Mouse (Mus musculus): Measurements from ENCODE around the gene Cers6. TPM values are rescaled to one million over a fixed set of nuclear protein-coding genes. Genes with fewer than 3 reads are reported as not detected.

Gene Cers6
- polyA plus RNA-seq, 1 experiment from 2014 or later: 8.2 TPM

GRCm38 (mm10) chr2:69134186-69134585 lies 272.9 kb downstream of the Cers6 start:
- H3K27ac ChIP-seq (ENCODE audit: low read depth): no peak overlapping the region
- H3K4me2 ChIP-seq (ENCODE audit: low read depth, low read length): no peak overlapping the region
- H3K36me3 ChIP-seq (replicated peaks; ENCODE audit: insufficient read depth, low read length): no peaks in the 10 kb centered on the region
- DNase-seq: no peak
- no peaks in the 10 kb centered on the region for H3K9me3 ChIP-seq (ENCODE audit: low read length)
- no peak overlapping the region for H3K9ac ChIP-seq (replicated peaks)
- 57% methylated on average over 1 of the region's 1 CpGs for WGBS (ENCODE audit: insufficient replicate concordance)
- ATAC-seq: no peak
- TF ChIP-seq EP300 (IDR thresholded peaks at IDR 0.05; ENCODE audit: low read depth): no peak
- TF ChIP-seq CTCF (IDR thresholded peaks at IDR 0.05; ENCODE audit: low read depth): no peak
- peaks cover 13% of the 10 kb centered on the region for H3K4me1 ChIP-seq (ENCODE audit: insufficient read depth)
- H3K4me3 ChIP-seq (ENCODE audit: low read depth, low read length): no peak overlapping the region
- H3K27me3 ChIP-seq (ENCODE audit: insufficient read depth, low read length): no peaks in the 10 kb centered on the region

GRCm38 (mm10) chr2:69134937-69135336 lies 273.7 kb downstream of the Cers6 start:
- TF ChIP-seq EP300 (IDR thresholded peaks at IDR 0.05; ENCODE audit: low read depth): no peak
- TF ChIP-seq CTCF (IDR thresholded peaks at IDR 0.05; ENCODE audit: low read depth): no peak
- DNase-seq (no peak), ATAC-seq (no peak)
- H3K4me2 ChIP-seq (ENCODE audit: low read depth, low read length): peak overlapping the region; percentile 72
- no peaks in the 10 kb centered on the region for H3K9me3 ChIP-seq (ENCODE audit: low read length)
- no peaks in the 10 kb centered on the region for H3K36me3 ChIP-seq (replicated peaks; ENCODE audit: insufficient read depth, low read length)
- no peak overlapping the region; the same call in 1 of the 2 replicates for H3K9ac ChIP-seq (replicated peaks)
- H3K4me3 ChIP-seq (ENCODE audit: low read depth, low read length): no peak overlapping the region
- H3K27me3 ChIP-seq (ENCODE audit: insufficient read depth, low read length): no peaks in the 10 kb centered on the region
- H3K4me1 ChIP-seq (ENCODE audit: insufficient read depth): peaks cover 13% of the 10 kb centered on the region
- peak overlapping the region; percentile 85 for H3K27ac ChIP-seq (ENCODE audit: low read depth)
- 39% methylated on average over 9 of the region's 9 CpGs for WGBS (ENCODE audit: insufficient replicate concordance)

- Histone ChIP-seq H3K4me3 (ENCODE audit: low read depth, low read length) (peak within 1 kb of the TSS; percentile 41), H3K4me2 (ENCODE audit: low read depth, low read length) (peak within 1 kb of the TSS; percentile 72), H3K4me1 (ENCODE audit: insufficient read depth) (peaks cover 14% of the 10 kb centered on the region), H3K27ac (ENCODE audit: low read depth) (peak within 1 kb of the TSS; percentile 85), H3K9me3 (ENCODE audit: low read length) (no peaks in the 10 kb centered on the region), H3K27me3 (ENCODE audit: insufficient read depth, low read length) (no peaks in the 10 kb centered on the region), H3K36me3 (replicated peaks; ENCODE audit: insufficient read depth, low read length) (no peaks in the 10 kb centered on the region), H3K9ac (replicated peaks) (peak within 1 kb of the TSS; percentile 33)
- no peak for TF ChIP-seq CTCF (IDR thresholded peaks at IDR 0.05; ENCODE audit: low read depth)
- 0 out of 2 replicates have a peak, but pooled peaks have one; percentile 29 for TF ChIP-seq EP300 (IDR thresholded peaks at IDR 0.05; ENCODE audit: low read depth)
- DNase-seq (peak; percentile 60), ATAC-seq (peak; percentile 93)
- WGBS (ENCODE audit: insufficient replicate concordance): 7% methylated on average over 15 of the region's 15 CpGs
These were observed 274.7 kb downstream of the Cers6 start, which contains the start of gene Nostrin for GRCm38 (mm10) chr2:69135661-69136576. Gene Nostrin (plus strand): TSS chr2:69135800.

GRCm38 (mm10) chr2:69137406-69138084 lies 276.3 kb downstream of the Cers6 start:
- H3K36me3 ChIP-seq (replicated peaks; ENCODE audit: insufficient read depth, low read length): no peaks in the 10 kb centered on the region
- H3K27me3 ChIP-seq (ENCODE audit: insufficient read depth, low read length): no peaks in the 10 kb centered on the region
- H3K4me2 ChIP-seq (ENCODE audit: low read depth, low read length): peak overlapping the region; percentile 72
- H3K9me3 ChIP-seq (ENCODE audit: low read length): no peaks in the 10 kb centered on the region
- peak overlapping the region; percentile 85 for H3K27ac ChIP-seq (ENCODE audit: low read depth)
- WGBS (ENCODE audit: insufficient replicate concordance): 77% methylated on average over 10 of the region's 10 CpGs
- H3K4me1 ChIP-seq (ENCODE audit: insufficient read depth): peaks cover 15% of the 10 kb centered on the region
- TF ChIP-seq CTCF (IDR thresholded peaks at IDR 0.05; ENCODE audit: low read depth) (no peak), EP300 (IDR thresholded peaks at IDR 0.05; ENCODE audit: low read depth) (no peak)
- ATAC-seq (no peak), DNase-seq (no peak)
- no peak overlapping the region for H3K9ac ChIP-seq (replicated peaks)
- peak overlapping the region; percentile 41 for H3K4me3 ChIP-seq (ENCODE audit: low read depth, low read length)

GRCm38 (mm10) chr2:69138759-69139158 lies 277.5 kb downstream of the Cers6 start:
- no peaks in the 10 kb centered on the region for H3K9me3 ChIP-seq (ENCODE audit: low read length)
- DNase-seq (no peak), ATAC-seq (no peak)
- no peak overlapping the region for H3K4me2 ChIP-seq (ENCODE audit: low read depth, low read length)
- TF ChIP-seq CTCF (IDR thresholded peaks at IDR 0.05; ENCODE audit: low read depth) (no peak), EP300 (IDR thresholded peaks at IDR 0.05; ENCODE audit: low read depth) (no peak)
- H3K27me3 ChIP-seq (ENCODE audit: insufficient read depth, low read length): no peaks in the 10 kb centered on the region
- H3K4me3 ChIP-seq (ENCODE audit: low read depth, low read length): no peak overlapping the region
- no peak overlapping the region for H3K27ac ChIP-seq (ENCODE audit: low read depth)
- no peak overlapping the region for H3K9ac ChIP-seq (replicated peaks)
- no peaks in the 10 kb centered on the region for H3K36me3 ChIP-seq (replicated peaks; ENCODE audit: insufficient read depth, low read length)
- peaks cover 15% of the 10 kb centered on the region for H3K4me1 ChIP-seq (ENCODE audit: insufficient read depth)
- WGBS (ENCODE audit: insufficient replicate concordance): 74% methylated on average over 4 of the region's 4 CpGs

- H3K4me1 ChIP-seq (ENCODE audit: insufficient read depth): peaks cover 9% of the 10 kb centered on the region
- H3K36me3 ChIP-seq (replicated peaks; ENCODE audit: insufficient read depth, low read length): no peaks in the 10 kb centered on the region
- no peak for TF ChIP-seq EP300 (IDR thresholded peaks at IDR 0.05; ENCODE audit: low read depth)
- TF ChIP-seq CTCF (IDR thresholded peaks at IDR 0.05; ENCODE audit: low read depth): no peak
- H3K27me3 ChIP-seq (ENCODE audit: insufficient read depth, low read length): no peaks in the 10 kb centered on the region
- H3K27ac ChIP-seq (ENCODE audit: low read depth): no peak overlapping the region
- no peak overlapping the region for H3K4me3 ChIP-seq (ENCODE audit: low read depth, low read length)
- no peak overlapping the region for H3K4me2 ChIP-seq (ENCODE audit: low read depth, low read length)
- no peak for ATAC-seq
- H3K9ac ChIP-seq (replicated peaks): no peak overlapping the region
- no peaks in the 10 kb centered on the region for H3K9me3 ChIP-seq (ENCODE audit: low read length)
- no peak for DNase-seq
- 48% methylated on average over 2 of the region's 2 CpGs for WGBS (ENCODE audit: insufficient replicate concordance)
These were observed 279.0 kb downstream of the Cers6 start for GRCm38 (mm10) chr2:69140215-69140614.
